Mouse (Mus musculus): ENCODE measurements around the gene Glyctk. TPM values are rescaled to one million over a fixed set of nuclear protein-coding genes. Genes with fewer than 3 reads are reported as not detected.

Gene Glyctk
- polyA plus RNA-seq (2012; rRNA removed): 16.2 and 17.6 TPM in 2 replicates

DNA sequence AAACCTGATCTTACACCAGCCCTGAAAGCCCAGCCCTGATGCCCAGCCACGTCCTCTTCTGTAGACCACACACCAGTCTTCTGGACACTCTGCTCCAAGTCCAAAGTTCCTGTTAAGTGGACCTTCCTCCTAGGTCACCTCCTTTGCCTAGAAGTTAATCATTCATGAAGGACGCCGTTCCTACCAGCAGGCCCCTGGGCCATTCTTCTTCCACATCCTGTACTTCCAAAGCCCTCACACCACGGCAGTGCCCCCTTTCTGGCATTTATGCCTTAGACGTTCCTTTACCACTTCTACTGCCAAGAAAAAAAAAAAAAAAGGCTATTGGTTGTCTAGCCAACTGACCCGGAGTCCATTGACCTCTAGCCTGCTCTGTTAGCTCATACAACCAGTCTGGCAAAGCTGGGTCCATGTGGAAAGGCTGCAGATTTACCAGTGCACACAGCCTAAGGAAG, at the start of gene Glyctk:
Gene Glyctk (minus strand): TSS at position 102 of the 455 bp plus-strand sequence.
- Histone ChIP-seq H3K4me3 (ENCODE audit: control insufficient read depth, low read depth, low read length) (no peak within 1 kb of the TSS; the same call in 1 of the 2 replicates), H3K36me3 (ENCODE audit: control insufficient read depth, insufficient read depth, low read length) (0 out of 2 replicates have a peak, but pooled peaks cover 1% of the 10 kb centered on the region), H3K27ac (ENCODE audit: control insufficient read depth, insufficient read depth, low read depth, low read length) (no peak within 1 kb of the TSS), H3K27me3 (ENCODE audit: control insufficient read depth, insufficient read depth, low read length) (no peaks in the 10 kb centered on the region), H3K4me1 (ENCODE audit: control insufficient read depth, insufficient read depth, low read length) (no peaks in the 10 kb centered on the region; the same call in 1 of the 2 replicates)
- TF ChIP-seq POLR2A (IDR thresholded peaks at IDR 0.05; ENCODE audit: control insufficient read depth, low read depth, low read length) (no peak), CTCF (IDR thresholded peaks at IDR 0.05; ENCODE audit: control insufficient read depth, insufficient read depth, insufficient replicate concordance, low read depth, low read length) (no peak)

DNA sequence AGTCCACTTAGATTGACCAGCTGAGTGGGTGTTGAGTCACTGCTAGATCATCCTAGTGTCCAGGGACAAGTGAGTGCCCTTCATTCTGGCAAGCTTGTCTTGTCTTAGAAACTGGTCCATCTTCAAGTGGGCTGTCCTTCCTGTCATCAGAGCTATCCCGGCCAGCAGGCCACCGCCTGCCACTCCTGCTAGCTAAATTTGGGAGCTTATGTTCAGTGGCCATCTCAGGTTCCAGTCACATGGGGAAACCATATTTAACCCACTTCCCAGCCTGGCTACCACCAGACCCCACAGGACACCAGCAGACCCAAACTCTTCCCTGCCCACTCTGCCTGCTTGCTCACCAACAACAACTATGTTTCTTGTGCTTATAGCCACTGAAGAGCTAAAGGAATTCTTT, 48.6 kb upstream of the Glyctk start:
- Histone ChIP-seq H3K4me1 (ENCODE audit: control insufficient read depth, insufficient read depth, low read length) (peaks cover 10% of the 10 kb centered on the region), H3K27me3 (ENCODE audit: control insufficient read depth, insufficient read depth, low read length) (no peaks in the 10 kb centered on the region), H3K27ac (ENCODE audit: control insufficient read depth, insufficient read depth, low read depth, low read length) (no peak overlapping the region), H3K4me3 (ENCODE audit: control insufficient read depth, low read depth, low read length) (no peak overlapping the region), H3K36me3 (ENCODE audit: control insufficient read depth, insufficient read depth, low read length) (no peaks in the 10 kb centered on the region)
- TF ChIP-seq POLR2A (IDR thresholded peaks at IDR 0.05; ENCODE audit: control insufficient read depth, low read depth, low read length): no peak
- TF ChIP-seq CTCF (IDR thresholded peaks at IDR 0.05; ENCODE audit: control insufficient read depth, insufficient read depth, insufficient replicate concordance, low read depth, low read length): no peak

DNA sequence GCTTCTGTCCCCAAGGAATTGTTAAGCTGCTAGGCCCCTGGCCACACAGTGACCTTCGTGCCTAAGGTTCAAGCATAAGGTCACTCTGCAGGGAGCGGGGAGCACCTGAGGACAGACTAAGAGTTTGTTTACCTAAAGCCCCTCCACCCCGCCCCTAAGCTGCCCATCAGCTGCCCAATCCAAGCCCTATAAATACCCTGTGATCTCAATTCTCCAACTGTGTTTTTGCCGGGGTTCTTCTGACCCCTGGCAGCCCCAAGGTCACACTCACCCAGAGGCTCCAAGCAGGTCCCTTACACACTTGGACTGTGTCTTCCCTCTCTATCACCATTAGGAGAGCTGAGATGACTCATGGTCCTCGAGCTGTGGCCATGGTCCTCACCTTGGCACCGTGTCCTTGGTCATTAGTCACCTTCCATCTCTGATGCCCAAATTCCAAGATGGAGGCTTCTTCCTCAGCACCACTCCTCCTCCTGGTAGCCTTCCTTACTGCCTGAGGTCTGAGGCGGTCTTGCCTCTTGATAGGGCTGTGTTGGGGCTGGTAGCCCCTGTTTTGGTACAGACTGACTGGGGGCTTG, 47.9 kb upstream of the Glyctk start:
- Histone ChIP-seq H3K4me1 (ENCODE audit: control insufficient read depth, insufficient read depth, low read length) (peaks cover 5% of the 10 kb centered on the region), H3K4me3 (ENCODE audit: control insufficient read depth, low read depth, low read length) (no peak overlapping the region), H3K27ac (ENCODE audit: control insufficient read depth, insufficient read depth, low read depth, low read length) (no peak overlapping the region), H3K36me3 (ENCODE audit: control insufficient read depth, insufficient read depth, low read length) (no peaks in the 10 kb centered on the region), H3K27me3 (ENCODE audit: control insufficient read depth, insufficient read depth, low read length) (no peaks in the 10 kb centered on the region)
- TF ChIP-seq CTCF (IDR thresholded peaks at IDR 0.05; ENCODE audit: control insufficient read depth, insufficient read depth, insufficient replicate concordance, low read depth, low read length) (no peak), POLR2A (IDR thresholded peaks at IDR 0.05; ENCODE audit: control insufficient read depth, low read depth, low read length) (no peak)

DNA sequence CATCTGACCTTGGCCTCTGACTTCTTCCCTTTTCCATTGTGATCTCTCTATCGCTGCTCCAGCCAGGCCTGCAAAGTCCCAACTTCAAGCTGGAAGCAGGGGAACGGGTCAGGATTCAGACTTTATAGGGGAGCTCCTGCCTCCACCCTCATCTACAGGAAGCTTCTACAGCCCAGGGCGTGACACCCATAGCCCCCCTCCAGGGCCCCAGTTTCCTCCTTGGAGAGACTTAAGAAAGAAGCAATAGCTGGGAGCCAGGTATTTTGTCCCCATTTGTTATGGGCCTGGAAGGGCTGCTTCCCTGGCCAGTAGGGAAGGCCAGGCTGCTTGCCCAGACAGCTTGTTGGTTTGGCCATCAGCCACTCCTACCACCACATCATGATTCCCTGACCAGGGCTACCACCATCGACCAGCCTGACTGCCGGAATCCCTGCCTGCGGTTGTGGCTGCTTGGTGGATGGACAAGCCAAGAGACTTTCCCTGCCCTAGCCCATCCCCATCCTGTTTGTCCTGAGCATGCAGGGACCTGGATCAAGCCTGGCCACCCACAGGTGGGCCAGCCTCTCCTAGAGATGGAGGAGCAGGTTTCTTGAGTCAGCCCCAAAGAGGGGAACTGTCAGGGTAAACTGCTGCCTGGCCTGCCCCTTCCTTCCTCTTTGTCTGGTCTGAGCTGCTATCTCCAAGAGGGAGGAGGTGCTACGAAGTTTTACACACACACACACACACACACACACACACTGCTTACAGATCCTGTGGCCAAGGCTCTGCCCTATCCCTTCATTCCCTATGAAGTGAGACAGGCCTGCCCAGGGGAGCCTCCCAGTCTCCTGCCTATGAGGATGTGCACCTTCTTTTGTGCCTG, 46.3 kb upstream of the Glyctk start:
- H3K27me3 ChIP-seq (ENCODE audit: control insufficient read depth, insufficient read depth, low read length): no peaks in the 10 kb centered on the region
- no peak overlapping the region for H3K4me3 ChIP-seq (ENCODE audit: control insufficient read depth, low read depth, low read length)
- TF ChIP-seq POLR2A (IDR thresholded peaks at IDR 0.05; ENCODE audit: control insufficient read depth, low read depth, low read length) (no peak), CTCF (IDR thresholded peaks at IDR 0.05; ENCODE audit: control insufficient read depth, insufficient read depth, insufficient replicate concordance, low read depth, low read length) (no peak)
- peaks cover 14% of the 10 kb centered on the region for H3K4me1 ChIP-seq (ENCODE audit: control insufficient read depth, insufficient read depth, low read length)
- H3K36me3 ChIP-seq (ENCODE audit: control insufficient read depth, insufficient read depth, low read length): no peaks in the 10 kb centered on the region
- H3K27ac ChIP-seq (ENCODE audit: control insufficient read depth, insufficient read depth, low read depth, low read length): no peak overlapping the region

DNA sequence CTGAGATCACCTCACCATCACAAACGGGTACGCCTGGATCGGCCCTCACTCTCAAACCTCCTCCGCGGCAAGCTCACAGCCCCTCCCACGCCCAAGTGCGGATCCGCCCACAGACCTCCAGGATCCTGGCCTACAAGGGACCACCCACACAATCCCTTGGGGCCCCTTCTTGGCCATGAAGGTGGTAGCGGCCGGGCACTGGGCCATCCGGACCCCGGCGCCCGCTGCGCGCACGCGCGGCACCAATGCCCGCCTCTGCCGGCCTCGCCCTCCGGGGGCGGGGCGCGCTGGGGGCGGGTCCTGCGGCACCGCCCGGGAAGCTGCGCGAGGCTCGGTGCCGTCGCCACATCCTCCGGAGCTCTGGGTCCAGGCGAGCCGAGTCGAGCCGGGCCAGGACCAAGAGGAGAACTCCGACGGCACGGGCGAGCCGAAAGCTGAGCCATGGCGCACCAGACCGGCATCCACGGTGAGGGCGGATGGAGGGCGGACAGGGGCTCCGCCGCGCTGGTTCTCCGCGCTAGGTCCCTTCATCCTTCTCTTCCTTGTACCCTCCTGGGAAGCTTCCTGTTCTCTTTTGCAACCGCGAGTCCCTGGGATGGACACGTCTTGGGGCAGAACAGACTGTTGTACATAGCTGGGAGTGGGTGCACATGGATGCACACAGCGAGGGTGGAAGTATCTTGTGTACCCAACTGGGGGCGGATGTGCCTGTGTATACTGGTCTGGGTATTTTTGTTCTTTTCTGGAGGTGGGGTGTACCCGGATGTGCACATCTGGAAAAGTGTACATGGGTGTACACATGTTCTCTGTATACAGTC, 45.1 kb upstream of the Glyctk start, which contains the start of gene Twf2:
Gene Twf2 (plus strand): TSS at position 290 of the 818 bp plus-strand sequence.
- H3K4me3 ChIP-seq (ENCODE audit: control insufficient read depth, low read depth, low read length): peak within 1 kb of the TSS; percentile 79
- no peaks in the 10 kb centered on the region for H3K36me3 ChIP-seq (ENCODE audit: control insufficient read depth, insufficient read depth, low read length)
- H3K27me3 ChIP-seq (ENCODE audit: control insufficient read depth, insufficient read depth, low read length): no peaks in the 10 kb centered on the region
- peak within 1 kb of the TSS; percentile 81 for H3K27ac ChIP-seq (ENCODE audit: control insufficient read depth, insufficient read depth, low read depth, low read length)
- TF ChIP-seq CTCF (IDR thresholded peaks at IDR 0.05; ENCODE audit: control insufficient read depth, insufficient read depth, insufficient replicate concordance, low read depth, low read length) (no peak), POLR2A (IDR thresholded peaks at IDR 0.05; ENCODE audit: control insufficient read depth, low read depth, low read length) (peak; percentile 24; the same call in 1 of the 2 replicates)
- peaks cover 22% of the 10 kb centered on the region for H3K4me1 ChIP-seq (ENCODE audit: control insufficient read depth, insufficient read depth, low read length)

DNA sequence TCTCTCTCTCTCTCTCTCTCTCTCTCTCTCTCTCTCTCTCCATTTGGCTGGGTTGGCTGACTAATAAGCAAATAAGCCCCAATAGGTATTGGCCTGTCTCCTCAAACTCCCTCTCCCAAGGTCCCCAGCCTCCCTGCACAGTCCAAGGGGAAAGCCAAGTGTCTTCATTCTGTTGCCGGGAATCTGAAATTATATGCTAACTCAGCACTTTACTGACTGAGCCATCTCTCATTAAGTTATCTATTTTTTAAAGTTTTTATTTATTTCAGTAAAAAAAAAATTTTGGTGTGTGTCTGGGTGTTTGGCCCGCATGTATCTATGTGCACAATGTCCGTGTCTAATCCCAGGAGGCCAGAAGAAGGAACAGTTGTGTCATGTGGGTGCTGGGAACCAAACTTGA, 44.0 kb upstream of the Glyctk start:
- TF ChIP-seq POLR2A (IDR thresholded peaks at IDR 0.05; ENCODE audit: control insufficient read depth, low read depth, low read length) (no peak), CTCF (IDR thresholded peaks at IDR 0.05; ENCODE audit: control insufficient read depth, insufficient read depth, insufficient replicate concordance, low read depth, low read length) (no peak)
- no peaks in the 10 kb centered on the region for H3K36me3 ChIP-seq (ENCODE audit: control insufficient read depth, insufficient read depth, low read length)
- H3K27ac ChIP-seq (ENCODE audit: control insufficient read depth, insufficient read depth, low read depth, low read length): no peak overlapping the region
- no peaks in the 10 kb centered on the region for H3K27me3 ChIP-seq (ENCODE audit: control insufficient read depth, insufficient read depth, low read length)
- H3K4me3 ChIP-seq (ENCODE audit: control insufficient read depth, low read depth, low read length): no peak overlapping the region
- peaks cover 27% of the 10 kb centered on the region for H3K4me1 ChIP-seq (ENCODE audit: control insufficient read depth, insufficient read depth, low read length)
